Mouse (Mus musculus) small intestine, adult 2 months (tissue): ENCODE data around the gene AC124502.3.

Experiments
- CTCF ChIP-seq: fragments of 200-500 bp; IDR thresholded peaks from 2 replicates; pipeline ENCODE4 v1.5.1; 2012; ENCODE audit warnings: low read depth, mild to moderate bottlenecking, control low read depth, inconsistent platforms, low read length, moderate library complexity, mixed read lengths; ENCODE audit not compliant: insufficient replicate concordance, insufficient read length; ENCODE audit errors: extremely low read depth
- POLR2A ChIP-seq: fragments of 200-500 bp; IDR thresholded peaks from 2 replicates; pipeline ENCODE4 v1.6.1; 2012; ENCODE audit warnings: low read depth, mild to moderate bottlenecking, control low read depth, inconsistent platforms, low read length, moderate library complexity

GRCm38 (mm10) chr19:5079279-5079678 is 40.6 kb downstream of the AC124502.3 start:
- TF ChIP-seq CTCF = no peak
- TF ChIP-seq POLR2A = no peak
